Mouse (Mus musculus): ENCODE data around the gene Oxsr1. TPM values are rescaled to one million over a fixed set of nuclear protein-coding genes. Genes with fewer than 3 reads are reported as not detected.
"Not testable (repeated sequence)": the region's sequence is repeated elsewhere in the genome, so short reads cannot be mapped to it uniquely, and the experiment has no call there.

Oxsr1 gene
- polyA plus RNA-seq, 1 experiment from 2014 or later, result 11.7 TPM

DNA sequence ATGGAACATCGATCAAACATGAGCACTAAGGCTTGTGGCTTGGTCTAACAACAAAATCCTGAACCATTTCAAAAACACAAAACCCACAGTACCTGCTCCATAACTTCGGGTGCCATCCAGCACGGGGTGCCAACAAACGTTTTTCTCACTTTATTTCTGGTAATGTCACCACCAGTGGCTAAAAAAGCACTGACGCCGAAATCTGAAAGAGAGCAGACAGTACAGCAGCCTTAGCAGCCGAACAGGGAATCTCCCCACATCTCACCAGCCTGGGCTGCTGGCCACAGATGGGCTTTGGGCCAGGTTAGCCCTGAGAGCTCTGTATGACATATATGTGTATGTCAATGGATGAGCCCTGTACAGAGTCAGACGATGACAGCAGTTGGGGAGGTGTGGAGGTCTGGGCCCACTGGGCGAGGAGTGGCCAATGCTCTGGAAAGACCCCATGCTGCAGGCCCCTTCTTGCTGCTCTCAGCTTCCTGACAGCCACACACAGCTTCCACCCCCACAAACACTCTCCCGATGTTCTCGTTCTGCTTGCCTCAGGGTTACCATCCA, 53.6 kb downstream of the Oxsr1 start:
- Histone ChIP-seq H3K4me3 (replicated peaks; ENCODE audit: low read length) (no peak overlapping the region), H3K27me3 (ENCODE audit: control insufficient read depth, insufficient read depth, low read length) (no peaks in the 10 kb centered on the region), H3K4me1 (ENCODE audit: control insufficient read depth, insufficient read depth, low read length) (no peaks in the 10 kb centered on the region), H3K27ac (ENCODE audit: low read length) (no peak overlapping the region), H3K4me2 (ENCODE audit: low read depth, low read length) (no peak overlapping the region), H3K9me3 (replicated peaks; ENCODE audit: control insufficient read depth, low read length) (no peaks in the 10 kb centered on the region), H3K9ac (ENCODE audit: low read length) (no peak overlapping the region), H3K36me3 (ENCODE audit: control insufficient read depth, insufficient read depth, low read length) (0 out of 2 replicates have a peak, but pooled peaks cover 3% of the 10 kb centered on the region)
- ATAC-seq (ENCODE audit: insufficient read depth, low FRiP score), result no peak
- 93% methylated on average over 11 of the region's 11 CpGs for WGBS

DNA sequence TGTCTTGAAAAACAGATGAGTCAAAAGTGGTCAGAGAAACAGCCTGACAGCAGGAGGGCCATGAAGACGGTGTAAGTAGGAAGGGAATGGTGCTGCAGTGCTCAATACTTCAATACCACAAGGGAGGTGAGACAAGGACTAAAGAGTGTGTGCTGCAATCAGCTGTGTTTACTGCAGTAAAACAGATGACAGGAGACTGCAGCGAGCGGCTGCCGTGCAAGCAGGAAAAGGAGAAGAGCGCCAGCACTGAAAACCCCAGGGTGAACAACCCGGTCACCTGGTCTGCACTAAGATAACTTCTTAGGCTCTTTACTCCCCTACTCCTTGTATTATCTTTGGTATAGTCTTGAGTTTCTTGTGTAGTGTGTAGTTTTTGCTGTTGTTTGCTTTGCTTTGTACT, 54.1 kb downstream of the Oxsr1 start:
- 0 out of 2 replicates have a peak, but pooled peaks cover 3% of the 10 kb centered on the region for H3K36me3 ChIP-seq (ENCODE audit: control insufficient read depth, insufficient read depth, low read length)

DNA sequence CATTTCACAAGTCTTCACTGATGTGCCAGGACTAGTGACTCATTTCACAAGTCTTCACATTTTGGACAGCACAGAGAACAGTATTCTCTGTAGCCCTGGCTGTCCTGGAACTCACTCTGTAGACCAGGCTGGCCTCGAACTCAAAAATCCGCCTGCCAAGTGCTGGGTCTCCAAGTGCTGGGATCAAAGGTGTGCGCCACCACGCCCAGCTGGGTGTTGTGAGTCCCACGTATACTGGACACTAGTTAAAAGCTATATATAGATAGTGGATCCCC, 56.2 kb downstream of the Oxsr1 start:
- not testable (repeated sequence) for H3K36me3 ChIP-seq (ENCODE audit: control insufficient read depth, insufficient read depth, low read length); H3K9me3 ChIP-seq (replicated peaks; ENCODE audit: control insufficient read depth, low read length); H3K27me3 ChIP-seq (ENCODE audit: control insufficient read depth, insufficient read depth, low read length); H3K27ac ChIP-seq (ENCODE audit: low read length); H3K4me2 ChIP-seq (ENCODE audit: low read depth, low read length); ATAC-seq (ENCODE audit: insufficient read depth, low FRiP score); H3K9ac ChIP-seq (ENCODE audit: low read length); H3K4me3 ChIP-seq (replicated peaks; ENCODE audit: low read length); H3K4me1 ChIP-seq (ENCODE audit: control insufficient read depth, insufficient read depth, low read length)
- 90% methylated on average over 5 of the region's 5 CpGs for WGBS

More for the DNA sequence above, 54.1 kb downstream of the Oxsr1 start:
- Histone ChIP-seq H3K4me3 (replicated peaks; ENCODE audit: low read length) (no peak overlapping the region), H3K9ac (ENCODE audit: low read length) (no peak overlapping the region), H3K27me3 (ENCODE audit: control insufficient read depth, insufficient read depth, low read length) (no peaks in the 10 kb centered on the region), H3K4me1 (ENCODE audit: control insufficient read depth, insufficient read depth, low read length) (no peaks in the 10 kb centered on the region), H3K27ac (ENCODE audit: low read length) (no peak overlapping the region), H3K9me3 (replicated peaks; ENCODE audit: control insufficient read depth, low read length) (no peaks in the 10 kb centered on the region), H3K4me2 (ENCODE audit: low read depth, low read length) (no peak overlapping the region)
- WGBS, result 87% methylated on average over 6 of the region's 6 CpGs
- ATAC-seq (ENCODE audit: insufficient read depth, low FRiP score), result no peak

DNA sequence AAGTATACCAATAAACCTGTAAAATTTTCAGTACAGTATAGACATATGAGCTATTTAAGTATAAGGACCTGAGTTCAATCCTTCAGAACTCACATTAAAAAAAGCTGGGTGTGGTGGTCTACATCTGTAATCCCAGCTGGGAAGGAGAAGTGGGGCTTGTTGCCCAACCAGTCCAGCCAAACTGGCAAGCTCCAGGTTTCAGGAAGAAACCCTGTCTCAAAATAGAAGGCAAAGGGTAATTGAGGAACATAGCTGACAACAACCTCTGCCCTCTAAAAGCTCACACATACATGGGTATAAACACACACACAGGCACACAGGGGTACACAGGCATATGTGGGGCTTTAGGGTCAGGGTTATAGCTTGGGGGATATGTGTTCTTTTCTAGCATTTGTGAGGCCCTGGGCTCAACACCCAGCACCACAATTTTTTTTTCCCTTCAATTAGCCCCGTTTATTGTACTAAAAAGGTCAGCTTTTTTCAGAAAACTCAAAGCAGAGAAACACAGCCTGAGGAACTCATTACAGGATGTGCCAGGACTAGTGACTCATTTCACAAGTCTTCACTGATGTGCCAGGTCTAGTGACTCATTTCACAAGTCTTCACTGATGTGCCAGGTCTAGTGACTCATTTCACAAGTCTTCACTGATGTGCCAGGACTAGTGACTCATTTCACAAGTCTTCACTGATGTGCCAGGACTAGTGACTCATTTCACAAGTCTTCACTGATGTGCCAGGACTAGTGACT, 56.7 kb downstream of the Oxsr1 start:
- H3K4me1 ChIP-seq (ENCODE audit: control insufficient read depth, insufficient read depth, low read length); H3K9ac ChIP-seq (ENCODE audit: low read length); H3K27me3 ChIP-seq (ENCODE audit: control insufficient read depth, insufficient read depth, low read length); H3K36me3 ChIP-seq (ENCODE audit: control insufficient read depth, insufficient read depth, low read length); H3K4me2 ChIP-seq (ENCODE audit: low read depth, low read length); H3K4me3 ChIP-seq (replicated peaks; ENCODE audit: low read length); ATAC-seq (ENCODE audit: insufficient read depth, low FRiP score); H3K27ac ChIP-seq (ENCODE audit: low read length); H3K9me3 ChIP-seq (replicated peaks; ENCODE audit: control insufficient read depth, low read length): not testable (repeated sequence)
- whole genome bisulfite sequencing, result 76% methylated on average over 1 of the region's 1 CpGs

DNA sequence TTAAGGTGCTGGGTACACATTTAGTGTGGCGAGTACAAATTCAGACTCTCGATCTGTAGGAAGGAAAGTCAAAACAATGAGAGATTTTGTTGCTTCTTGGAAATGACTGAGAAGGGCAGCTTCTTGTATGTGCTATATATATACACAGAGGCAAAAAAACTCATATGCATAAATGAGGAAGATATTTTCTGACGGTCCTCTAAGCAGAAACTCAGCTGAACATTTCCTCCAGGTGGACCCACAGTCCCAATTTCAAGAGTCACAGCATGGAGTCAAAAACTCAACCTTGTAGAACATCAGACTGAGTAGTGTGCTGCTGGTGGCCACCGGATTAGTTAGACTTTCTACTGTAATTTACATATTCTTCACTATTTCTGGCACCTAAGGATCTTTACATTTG, 59.2 kb downstream of the Oxsr1 start:
- H3K27me3 ChIP-seq (ENCODE audit: control insufficient read depth, insufficient read depth, low read length), result no peaks in the 10 kb centered on the region
- H3K4me2 ChIP-seq (ENCODE audit: low read depth, low read length), result no peak overlapping the region
- H3K9me3 ChIP-seq (replicated peaks; ENCODE audit: control insufficient read depth, low read length), result no peaks in the 10 kb centered on the region
- WGBS, result 89% methylated on average over 4 of the region's 4 CpGs
- H3K4me1 ChIP-seq (ENCODE audit: control insufficient read depth, insufficient read depth, low read length), result no peaks in the 10 kb centered on the region
- H3K27ac ChIP-seq (ENCODE audit: low read length), result no peak overlapping the region
- no peak for ATAC-seq (ENCODE audit: insufficient read depth, low FRiP score)
- H3K4me3 ChIP-seq (replicated peaks; ENCODE audit: low read length), result no peak overlapping the region
- H3K36me3 ChIP-seq (ENCODE audit: control insufficient read depth, insufficient read depth, low read length), result 0 out of 2 replicates have a peak, but pooled peaks cover 2% of the 10 kb centered on the region
- H3K9ac ChIP-seq (ENCODE audit: low read length), result no peak overlapping the region

DNA sequence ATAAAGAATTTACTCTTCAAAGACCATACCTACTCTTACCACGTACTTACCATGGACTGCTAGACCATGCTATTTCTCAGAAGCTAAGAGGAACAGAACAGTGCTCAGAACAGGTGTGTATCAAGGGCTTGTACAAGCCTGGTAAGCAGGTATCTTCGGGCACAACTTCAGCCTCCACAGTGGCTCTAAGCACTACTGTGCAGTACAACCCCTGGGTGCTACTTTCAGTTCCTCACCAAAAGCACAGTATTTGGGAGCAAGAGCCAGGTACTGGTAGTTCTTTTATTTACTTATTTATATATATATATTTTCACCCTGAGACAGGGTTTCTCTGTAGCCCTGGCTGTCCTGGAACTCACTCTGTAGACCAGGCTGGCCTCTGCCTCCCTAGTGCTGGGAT, 61.4 kb downstream of the Oxsr1 start:
- Histone ChIP-seq H3K4me3 (replicated peaks; ENCODE audit: low read length) (no peak overlapping the region), H3K9me3 (replicated peaks; ENCODE audit: control insufficient read depth, low read length) (no peaks in the 10 kb centered on the region), H3K4me1 (ENCODE audit: control insufficient read depth, insufficient read depth, low read length) (no peaks in the 10 kb centered on the region), H3K27me3 (ENCODE audit: control insufficient read depth, insufficient read depth, low read length) (no peaks in the 10 kb centered on the region), H3K9ac (ENCODE audit: low read length) (no peak overlapping the region), H3K4me2 (ENCODE audit: low read depth, low read length) (no peak overlapping the region), H3K27ac (ENCODE audit: low read length) (no peak overlapping the region), H3K36me3 (ENCODE audit: control insufficient read depth, insufficient read depth, low read length) (no peaks in the 10 kb centered on the region)
- no peak for ATAC-seq (ENCODE audit: insufficient read depth, low FRiP score)
- 94% methylated on average over 2 of the region's 2 CpGs for WGBS

DNA sequence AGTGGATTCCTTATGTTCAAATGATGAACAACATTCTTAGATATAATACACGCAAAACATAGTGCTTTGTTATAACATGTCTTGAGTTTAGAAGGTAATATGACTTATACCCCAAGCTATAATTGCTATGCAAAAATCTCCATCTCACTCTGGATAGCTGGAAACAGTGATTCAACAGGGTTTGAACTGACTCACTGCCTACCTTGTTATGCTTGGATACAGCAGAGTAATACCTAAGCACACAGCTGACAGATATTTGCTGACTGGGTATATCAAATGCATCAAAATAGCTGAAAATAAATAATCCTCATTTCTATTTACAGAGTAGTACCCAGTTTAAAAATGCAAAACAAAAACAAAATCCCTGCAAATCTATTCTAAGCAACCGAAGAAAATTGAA, 63.4 kb downstream of the Oxsr1 start:
- Histone ChIP-seq H3K27me3 (ENCODE audit: control insufficient read depth, insufficient read depth, low read length) (no peaks in the 10 kb centered on the region), H3K36me3 (ENCODE audit: control insufficient read depth, insufficient read depth, low read length) (peaks cover 7% of the 10 kb centered on the region; the same call in 1 of the 2 replicates), H3K27ac (ENCODE audit: low read length) (no peak overlapping the region), H3K9ac (ENCODE audit: low read length) (no peak overlapping the region), H3K9me3 (replicated peaks; ENCODE audit: control insufficient read depth, low read length) (no peaks in the 10 kb centered on the region), H3K4me1 (ENCODE audit: control insufficient read depth, insufficient read depth, low read length) (no peaks in the 10 kb centered on the region), H3K4me3 (replicated peaks; ENCODE audit: low read length) (no peak overlapping the region), H3K4me2 (ENCODE audit: low read depth, low read length) (no peak overlapping the region)
- WGBS, result 91% methylated on average over 2 of the region's 2 CpGs
- ATAC-seq (ENCODE audit: insufficient read depth, low FRiP score), result no peak

DNA sequence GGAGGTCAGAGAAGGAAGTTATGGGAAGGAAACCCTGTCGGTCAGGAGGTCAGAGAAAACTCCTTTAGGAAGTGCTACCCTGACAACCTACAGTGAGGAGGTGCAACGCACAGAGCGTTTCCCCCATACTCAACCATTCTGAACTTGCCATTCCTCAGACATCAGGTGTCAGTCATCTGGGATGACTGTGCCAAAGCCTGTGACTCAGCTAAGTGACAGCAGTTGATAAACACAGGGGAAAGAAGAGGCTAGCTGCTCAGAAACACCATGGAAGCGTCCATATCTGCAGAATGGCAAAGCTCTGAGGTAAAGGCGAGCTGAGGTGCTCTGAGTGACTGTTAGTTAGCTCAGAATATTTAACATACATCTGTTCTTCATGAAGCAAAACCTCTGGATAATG, 64.1 kb downstream of the Oxsr1 start:
- H3K36me3 ChIP-seq (ENCODE audit: control insufficient read depth, insufficient read depth, low read length), result peaks cover 7% of the 10 kb centered on the region; the same call in 1 of the 2 replicates
- no peak for ATAC-seq (ENCODE audit: insufficient read depth, low FRiP score)
- H3K27ac ChIP-seq (ENCODE audit: low read length), result no peak overlapping the region
- H3K4me1 ChIP-seq (ENCODE audit: control insufficient read depth, insufficient read depth, low read length), result no peaks in the 10 kb centered on the region
- WGBS, result 78% methylated on average over 5 of the region's 5 CpGs
- H3K9ac ChIP-seq (ENCODE audit: low read length), result no peak overlapping the region
- H3K4me3 ChIP-seq (replicated peaks; ENCODE audit: low read length), result no peak overlapping the region
- no peaks in the 10 kb centered on the region for H3K9me3 ChIP-seq (replicated peaks; ENCODE audit: control insufficient read depth, low read length)
- H3K27me3 ChIP-seq (ENCODE audit: control insufficient read depth, insufficient read depth, low read length), result no peaks in the 10 kb centered on the region
- no peak overlapping the region for H3K4me2 ChIP-seq (ENCODE audit: low read depth, low read length)

DNA sequence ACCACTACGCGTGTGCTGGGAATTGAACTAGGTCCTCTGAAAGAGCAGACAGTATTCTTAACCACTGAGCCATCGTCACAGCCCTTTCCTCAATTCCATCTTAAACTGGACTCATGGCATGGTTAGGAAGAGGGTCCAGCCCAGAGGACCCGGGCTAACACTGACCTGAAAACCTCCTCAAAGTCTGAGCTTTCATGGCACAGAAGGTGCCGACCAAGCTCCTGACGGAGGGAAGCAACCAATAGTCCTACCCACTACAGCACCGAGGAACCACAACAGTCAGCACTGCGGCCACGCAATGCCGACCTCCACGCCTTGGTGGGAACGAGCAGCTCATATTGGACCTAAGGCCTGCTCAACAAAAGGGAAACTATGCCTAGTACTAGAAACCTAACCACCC, 66.1 kb downstream of the Oxsr1 start:
- no peaks in the 10 kb centered on the region for H3K27me3 ChIP-seq (ENCODE audit: control insufficient read depth, insufficient read depth, low read length)
- WGBS, result 97% methylated on average over 12 of the region's 12 CpGs
- no peak overlapping the region for H3K27ac ChIP-seq (ENCODE audit: low read length)
- no peaks in the 10 kb centered on the region for H3K4me1 ChIP-seq (ENCODE audit: control insufficient read depth, insufficient read depth, low read length)
- H3K4me3 ChIP-seq (replicated peaks; ENCODE audit: low read length), result no peak overlapping the region
- H3K36me3 ChIP-seq (ENCODE audit: control insufficient read depth, insufficient read depth, low read length), result peaks cover 10% of the 10 kb centered on the region; the same call in 1 of the 2 replicates
- ATAC-seq (ENCODE audit: insufficient read depth, low FRiP score), result no peak
- H3K4me2 ChIP-seq (ENCODE audit: low read depth, low read length), result no peak overlapping the region
- H3K9ac ChIP-seq (ENCODE audit: low read length), result no peak overlapping the region
- H3K9me3 ChIP-seq (replicated peaks; ENCODE audit: control insufficient read depth, low read length), result no peaks in the 10 kb centered on the region
